Mouse (Mus musculus): ENCODE measurements around the gene Pcgf2. TPM values are rescaled to one million over a fixed set of nuclear protein-coding genes. Genes with fewer than 3 reads are reported as not detected.

Gene Pcgf2
- total RNA-seq, 2 experiments from 2014 or later, result 6.5 to 7.7 TPM

DNA sequence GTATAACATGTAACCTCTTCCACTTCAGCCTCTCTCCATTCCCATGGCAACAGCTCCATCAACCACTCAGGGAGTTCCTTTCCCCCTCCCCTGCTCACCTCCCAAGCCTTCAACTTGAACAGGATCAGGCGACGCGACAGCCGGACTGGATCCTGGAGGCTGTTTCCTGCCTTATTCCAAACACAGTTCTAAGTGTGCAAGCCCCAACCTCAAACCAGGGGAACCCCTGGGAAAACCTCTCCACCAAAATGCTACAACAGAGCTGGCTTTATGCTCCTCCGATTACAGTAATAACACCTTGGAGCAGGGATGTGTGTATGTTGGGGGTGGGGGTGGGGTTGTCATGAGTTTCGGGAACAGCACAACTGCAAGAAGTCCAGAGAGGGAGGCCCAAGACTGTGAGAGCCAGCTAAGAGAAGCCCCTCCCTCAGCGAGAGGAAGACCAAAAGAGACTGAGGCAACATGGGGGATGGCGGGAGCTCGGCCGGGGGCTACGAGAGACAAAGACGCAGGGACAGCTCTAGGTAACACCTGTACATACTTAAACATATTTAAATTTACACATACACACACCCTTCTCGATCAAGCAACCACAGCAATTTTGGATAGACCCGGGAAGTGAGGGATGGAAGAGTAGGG is 2.3 kb downstream of the Pcgf2 start:
- no peak for DNase-seq
- intact Hi-C loops (cut with DNase I; ENCODE audit: low total_unique reads), result no loop called here

GRCm38 (mm10) chr11:97697199-97697890 is 3.0 kb downstream of the Pcgf2 start:
- DNase-seq, result no peak
- intact Hi-C loops (cut with DNase I; ENCODE audit: low total_unique reads), result no loop called here

DNA sequence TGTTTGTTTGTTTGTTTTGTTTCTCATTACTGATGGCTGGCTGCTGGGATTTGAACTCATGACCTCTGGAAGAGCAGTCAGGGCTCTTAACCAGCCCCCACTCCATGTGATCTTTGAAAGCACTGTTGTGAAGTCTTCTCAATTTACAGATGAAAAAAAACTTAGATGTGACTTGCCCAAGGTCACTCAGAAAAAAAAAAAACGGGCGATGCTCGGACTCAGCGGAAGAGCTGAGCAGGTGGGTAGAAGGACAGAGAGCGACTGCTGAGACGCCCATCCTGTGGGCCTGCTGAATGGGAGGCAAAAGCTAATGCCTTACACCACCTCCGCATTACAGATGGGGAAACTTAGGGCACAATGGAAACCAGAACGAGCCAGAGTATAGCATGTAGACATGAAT is 3.6 kb downstream of the Pcgf2 start:
- intact Hi-C loops (cut with DNase I; ENCODE audit: low total_unique reads), result no loop called here
- no peak for DNase-seq

DNA sequence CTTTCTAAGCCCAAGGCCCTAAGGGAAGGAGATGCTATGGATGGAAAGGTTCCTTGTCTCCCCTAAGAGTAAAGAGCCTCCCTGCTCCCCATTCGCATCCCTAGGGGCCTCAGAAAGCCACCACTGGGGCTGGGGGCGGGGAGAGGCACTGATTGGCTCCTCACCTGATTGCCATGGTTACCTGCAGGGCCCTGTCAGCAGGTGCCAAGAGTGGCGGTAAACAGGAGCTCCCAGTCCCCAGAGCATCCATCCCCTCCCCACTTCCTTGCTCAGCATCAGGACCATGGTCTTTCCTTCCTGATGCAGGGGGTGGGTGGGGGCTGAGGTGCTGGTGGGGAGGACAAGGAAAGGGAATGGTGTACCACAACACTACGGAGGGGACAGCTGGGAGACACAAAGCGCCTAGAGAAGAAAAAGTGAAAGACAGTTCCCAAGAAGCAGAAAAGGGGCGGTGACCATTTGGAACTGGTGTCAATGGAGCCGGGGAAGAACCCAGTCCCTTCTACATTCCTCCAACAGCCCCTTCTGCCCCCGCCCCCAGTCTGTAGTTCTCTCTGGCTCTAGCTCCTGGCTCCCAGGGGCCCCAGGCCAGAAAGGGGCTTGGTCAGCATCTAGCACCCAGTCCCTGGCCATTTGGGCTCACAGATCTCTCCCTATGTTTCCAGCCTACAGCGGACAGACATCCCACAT is 4.4 kb downstream of the Pcgf2 start:
- DNase-seq, result no peak
- intact Hi-C loops (cut with DNase I; ENCODE audit: low total_unique reads), result no loop called here

GRCm38 (mm10) chr11:97694921-97695711 is 5.2 kb downstream of the Pcgf2 start:
- intact Hi-C loops (cut with DNase I; ENCODE audit: low total_unique reads), result no loop called here
- DNase-seq, result no peak

GRCm38 (mm10) chr11:97694435-97694834 is 5.9 kb downstream of the Pcgf2 start:
- DNase-seq, result no peak
- intact Hi-C loops (cut with DNase I; ENCODE audit: low total_unique reads), result no loop called here

DNA sequence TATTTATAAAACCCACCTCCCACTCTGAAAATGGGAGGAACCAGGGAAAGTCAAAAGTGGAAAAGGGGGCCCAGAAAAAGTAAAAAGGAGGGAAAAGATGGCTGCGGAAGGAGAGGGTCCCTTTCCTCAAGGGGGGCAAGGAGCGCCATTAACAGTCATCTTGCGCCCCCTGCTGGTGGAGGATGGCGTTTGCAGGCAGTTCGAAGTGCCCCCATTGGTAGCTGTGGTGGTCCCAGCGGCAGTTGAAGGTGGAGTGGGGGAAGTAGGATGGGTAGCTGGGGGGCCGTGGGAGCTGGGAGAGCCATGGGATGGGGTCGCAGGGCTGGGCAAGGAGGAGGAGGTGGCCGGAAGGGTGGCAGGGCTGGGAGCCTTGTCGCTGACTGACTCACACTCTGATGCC is 10.4 kb downstream of the Pcgf2 start:
- intact Hi-C loops (cut with DNase I; ENCODE audit: low total_unique reads), result loop anchor here (2.0 kb wide), 2 partner anchors 43 to 49 kb away; no protein-coding TSS in a partner anchor
- peak; percentile 57 for DNase-seq

- DNase-seq, result no peak
- intact Hi-C loops (cut with DNase I; ENCODE audit: low total_unique reads), result no loop called here
Observed at GRCm38 (mm10) chr11:97687061-97687460, 13.2 kb downstream of the Pcgf2 start.

- intact Hi-C loops (cut with DNase I; ENCODE audit: low total_unique reads), result no loop called here
Observed at GRCm38 (mm10) chr11:97686322-97686908, 13.9 kb downstream of the Pcgf2 start.

GRCm38 (mm10) chr11:97685613-97686321 is 14.5 kb downstream of the Pcgf2 start, which contains the start of gene Cisd3:
Gene Cisd3, plus strand, starts transcription at chr11:97685826.
- peak; percentile 95 for DNase-seq
- intact Hi-C loops (cut with DNase I; ENCODE audit: low total_unique reads), result no loop called here

More at GRCm38 (mm10) chr11:97686322-97686908, 13.9 kb downstream of the Pcgf2 start:
- DNase-seq, result no peak

DNA sequence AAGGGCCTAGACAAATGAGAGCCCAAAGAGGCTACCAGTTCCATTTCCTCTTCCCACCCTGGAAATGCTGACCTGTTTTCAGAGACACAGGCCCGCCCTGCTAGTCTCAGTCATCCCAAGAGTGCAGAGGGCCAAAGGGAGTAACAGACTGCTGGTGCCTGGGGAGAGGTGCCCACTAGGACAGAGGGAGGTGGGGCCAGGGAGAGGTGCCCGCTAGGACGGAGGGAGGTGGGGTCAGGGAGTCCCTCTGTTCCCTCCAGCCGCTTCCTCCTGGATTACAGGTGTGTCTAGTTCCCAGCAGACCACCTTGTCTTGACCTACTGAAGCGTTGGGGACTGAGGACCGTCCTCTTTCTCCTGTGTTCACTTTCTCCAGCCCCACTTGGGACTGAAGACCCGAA is 15.5 kb downstream of the Pcgf2 start:
- intact Hi-C loops (cut with DNase I; ENCODE audit: low total_unique reads), result no loop called here
- DNase-seq, result peak; percentile 32

GRCm38 (mm10) chr11:97684063-97684680 is 16.1 kb downstream of the Pcgf2 start:
- intact Hi-C loops (cut with DNase I; ENCODE audit: low total_unique reads), result no loop called here
- no peak for DNase-seq

- intact Hi-C loops (cut with DNase I; ENCODE audit: low total_unique reads), result no loop called here
- no peak for DNase-seq
Observed at GRCm38 (mm10) chr11:97682504-97683055, 17.7 kb downstream of the Pcgf2 start.

GRCm38 (mm10) chr11:97680430-97680829 is 19.9 kb downstream of the Pcgf2 start:
- intact Hi-C loops (cut with DNase I; ENCODE audit: low total_unique reads), result no loop called here
- DNase-seq, result peak; percentile 41

- intact Hi-C loops (cut with DNase I; ENCODE audit: low total_unique reads), result no loop called here
- DNase-seq, result no peak
Observed at GRCm38 (mm10) chr11:97678301-97678700, 22.0 kb downstream of the Pcgf2 start.

DNA sequence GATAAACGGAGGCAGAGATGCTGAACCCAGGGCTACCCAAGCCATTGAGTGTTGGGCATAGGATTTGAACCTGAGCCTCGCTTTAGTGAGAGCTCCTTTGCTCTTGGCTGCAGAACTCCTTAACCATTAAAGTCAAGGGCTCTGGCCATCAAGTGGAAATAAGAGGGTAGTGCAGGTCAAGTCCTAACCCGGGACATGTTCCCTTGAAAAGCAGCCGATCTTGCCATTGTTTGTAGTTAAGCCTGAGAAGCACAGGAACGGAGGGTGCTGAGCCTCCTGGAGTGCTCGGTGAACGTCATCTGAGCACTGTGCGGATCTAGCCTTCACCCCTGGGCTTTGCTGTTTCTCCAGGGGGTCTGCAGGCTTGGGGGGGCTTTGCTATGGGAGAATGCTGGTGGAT is 22.5 kb downstream of the Pcgf2 start:
- intact Hi-C loops (cut with DNase I; ENCODE audit: low total_unique reads), result no loop called here
- DNase-seq, result no peak

DNA sequence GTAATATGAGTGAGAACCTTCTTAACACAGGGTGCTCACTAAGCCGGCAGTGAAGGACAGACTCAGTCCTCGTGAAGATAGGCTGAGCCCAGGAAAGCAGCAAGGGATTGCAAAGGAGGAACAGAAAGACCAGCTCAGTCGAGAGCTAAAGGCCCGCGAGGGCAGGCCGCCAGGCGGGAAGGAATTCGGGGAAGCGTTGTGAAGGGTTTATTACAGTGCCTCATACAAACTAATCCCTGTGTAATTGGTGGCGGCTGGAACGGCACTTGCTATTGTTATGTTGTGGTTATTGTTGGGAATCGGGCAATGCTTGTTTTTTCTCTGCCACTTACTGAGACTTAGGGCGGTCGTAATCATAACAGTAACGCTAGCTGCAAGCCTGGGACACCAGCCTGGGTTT is 22.9 kb downstream of the Pcgf2 start:
- no peak for DNase-seq
- intact Hi-C loops (cut with DNase I; ENCODE audit: low total_unique reads), result no loop called here

GRCm38 (mm10) chr11:97676050-97676754 is 24.1 kb downstream of the Pcgf2 start:
- DNase-seq, result no peak
- intact Hi-C loops (cut with DNase I; ENCODE audit: low total_unique reads), result no loop called here
